Mouse (Mus musculus) monocyte, adult 5-6 weeks (primary cell): Measurements from ENCODE around the gene Hgfac. TPM values are rescaled to one million over a fixed set of nuclear protein-coding genes. Genes with fewer than 3 reads are reported as not detected.

Source experiments
- ATAC-seq: fragments of 153-309, 156-312 bp; replicated peaks from 2 replicates; pipeline ENCODE4 v1.8.0; 2017; ENCODE audit warnings: mild to moderate bottlenecking; ENCODE audit not compliant: low TSS enrichment, insufficient number of reproducible peaks, severe bottlenecking, poor library complexity, low FRiP score
- total RNA-seq: library from RNA; stranded (forward); fragments of 200-1000, 200-491, 200-594 nt; gene quantifications from 3 replicates; pipeline ENCODE4 v1.2.3, GENCODE M21; 2017

Hgfac gene
- total RNA-seq, 1 experiment from 2014 or later = not detected

- no peak for ATAC-seq
These were observed 7.7 kb upstream of the Hgfac start for GRCm38 (mm10) chr5:35033619-35034018.

DNA sequence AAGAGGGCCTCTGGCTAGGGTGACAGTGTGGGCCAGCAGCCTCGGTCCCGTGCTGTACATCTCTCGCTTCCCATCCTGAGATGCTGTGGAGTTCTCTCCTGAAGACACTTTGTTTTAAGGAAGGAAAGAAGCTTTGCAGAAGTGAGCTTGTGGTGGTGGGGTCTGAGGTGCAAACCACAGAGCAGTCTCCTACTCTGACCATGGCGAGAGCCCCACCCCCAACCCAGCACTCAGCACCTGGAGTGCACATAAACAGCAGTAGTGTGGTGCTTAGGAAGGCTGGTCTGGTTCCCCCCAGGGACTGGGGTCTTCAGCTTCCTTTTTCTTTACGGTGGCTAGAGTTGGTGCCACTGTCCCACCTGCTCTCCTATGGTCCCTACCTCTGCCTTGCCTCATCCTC, 6.2 kb upstream of the Hgfac start:
- ATAC-seq = no peak

DNA sequence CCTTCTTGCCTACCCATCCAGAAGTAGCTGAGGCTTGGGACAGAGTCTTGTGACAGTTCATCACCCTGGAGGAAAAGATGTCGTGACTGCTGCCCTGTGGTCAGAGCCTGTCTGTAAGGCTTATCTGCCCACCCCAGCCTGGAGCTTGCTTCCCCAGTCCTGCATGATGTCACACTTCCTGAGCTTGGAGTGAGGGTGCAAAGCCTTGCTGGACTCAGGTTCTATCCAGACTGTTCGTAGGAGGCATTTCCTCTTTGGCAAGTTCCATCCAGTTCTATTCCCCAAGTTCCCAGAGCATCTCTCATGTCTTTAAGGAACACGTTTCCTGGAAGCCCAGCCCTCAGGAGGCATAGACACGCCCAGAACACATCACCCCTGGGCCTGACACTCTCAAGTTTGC, 5.5 kb upstream of the Hgfac start:
- no peak for ATAC-seq

DNA sequence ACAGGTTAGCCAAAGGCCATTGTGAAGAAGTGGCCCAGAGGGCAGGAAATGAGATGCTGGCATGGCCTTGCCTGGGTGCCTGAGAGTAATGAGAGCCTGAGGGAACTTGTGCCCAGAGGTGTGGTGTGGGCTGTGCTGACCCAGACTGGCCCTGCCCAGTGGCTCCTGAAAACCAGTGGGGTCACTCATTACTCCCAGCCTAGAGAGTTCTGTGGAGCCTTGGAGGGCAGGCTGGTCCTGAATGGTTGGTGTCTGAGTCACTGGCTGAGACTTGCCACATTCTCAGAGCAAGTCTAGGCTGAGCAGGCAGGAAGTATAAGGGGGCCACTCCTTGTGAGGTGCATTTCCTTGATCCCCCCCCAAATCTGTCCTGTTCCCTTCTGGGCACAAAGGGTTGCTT, 3.9 kb upstream of the Hgfac start:
- no peak for ATAC-seq

GRCm38 (mm10) chr5:35042431-35043109, 1.3 kb downstream of the Hgfac start:
- no peak for ATAC-seq

DNA sequence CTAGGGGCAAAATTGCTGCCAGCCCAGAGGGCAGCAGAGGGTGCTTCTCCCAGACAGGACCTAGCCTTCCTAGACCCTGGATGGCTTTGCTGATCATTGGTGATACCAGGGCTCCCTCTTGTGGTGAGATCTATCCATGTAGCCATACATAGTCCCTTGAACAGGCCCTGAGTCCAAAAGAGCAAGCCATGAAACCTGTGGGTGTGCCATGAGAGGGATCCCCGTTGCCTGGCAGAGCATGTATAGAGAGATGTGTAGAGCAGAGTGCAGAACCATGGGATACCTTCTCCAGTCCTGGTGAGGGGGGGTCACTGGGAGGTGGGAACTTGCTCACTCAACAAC, 1.8 kb downstream of the Hgfac start:
- peak; percentile 48 for ATAC-seq

GRCm38 (mm10) chr5:35050541-35050940, 9.2 kb downstream of the Hgfac start:
- ATAC-seq = no peak

GRCm38 (mm10) chr5:35054628-35055027, 13.3 kb downstream of the Hgfac start:
- no peak; the same call in 1 of the 2 replicates for ATAC-seq

- no peak for ATAC-seq
These were observed 13.8 kb downstream of the Hgfac start for GRCm38 (mm10) chr5:35055076-35055475.

GRCm38 (mm10) chr5:35056604-35057432, 15.5 kb downstream of the Hgfac start, which contains the start of gene Dok7:
TSS of gene Dok7 (plus strand) at chr5:35056766.
- no peak for ATAC-seq

- ATAC-seq = no peak
These were observed 16.3 kb downstream of the Hgfac start for GRCm38 (mm10) chr5:35057582-35057981.

- ATAC-seq = no peak
These were observed 16.9 kb downstream of the Hgfac start for GRCm38 (mm10) chr5:35058216-35058615.

GRCm38 (mm10) chr5:35060098-35060497, 18.8 kb downstream of the Hgfac start:
- no peak for ATAC-seq

- no peak for ATAC-seq
These were observed 28.5 kb downstream of the Hgfac start for GRCm38 (mm10) chr5:35069841-35070240.

GRCm38 (mm10) chr5:35070314-35070713, 29.0 kb downstream of the Hgfac start:
- ATAC-seq = no peak

DNA sequence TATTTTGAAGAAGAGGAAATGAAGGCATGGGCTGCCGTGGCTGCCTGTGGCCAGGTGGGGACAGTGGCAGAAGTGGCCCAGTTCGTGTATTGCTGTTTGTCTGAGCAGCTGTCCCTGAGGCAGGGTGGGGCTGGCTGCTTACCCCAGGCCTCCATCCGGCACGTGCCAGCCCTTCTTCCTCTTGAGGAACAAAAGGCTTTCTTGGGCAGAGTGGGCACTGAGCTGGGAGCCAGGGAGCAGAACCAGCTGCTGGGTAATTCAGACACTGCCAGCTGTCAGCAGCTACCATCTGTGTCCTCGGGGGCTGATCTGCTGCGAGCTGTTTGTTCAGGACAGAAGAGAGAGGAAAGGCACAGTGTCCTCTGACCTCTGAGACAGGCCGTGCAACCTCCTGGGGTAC, 29.6 kb downstream of the Hgfac start:
- no peak for ATAC-seq

- ATAC-seq = no peak
These were observed 30.5 kb downstream of the Hgfac start for GRCm38 (mm10) chr5:35071855-35072254.

- ATAC-seq = no peak
These were observed 31.9 kb downstream of the Hgfac start for GRCm38 (mm10) chr5:35073235-35073634.

GRCm38 (mm10) chr5:35073992-35074391, 32.7 kb downstream of the Hgfac start:
- no peak for ATAC-seq

GRCm38 (mm10) chr5:35076369-35076768, 35.1 kb downstream of the Hgfac start:
- no peak for ATAC-seq
